Mouse (Mus musculus): ENCODE measurements at regions not wholly inside any gene's neighbourhood (a gene's known extent, or its start where the extent isn't known, plus 50 kb on each side); places are given as distances from the start of the nearest gene placed in this dataset.

DNA sequence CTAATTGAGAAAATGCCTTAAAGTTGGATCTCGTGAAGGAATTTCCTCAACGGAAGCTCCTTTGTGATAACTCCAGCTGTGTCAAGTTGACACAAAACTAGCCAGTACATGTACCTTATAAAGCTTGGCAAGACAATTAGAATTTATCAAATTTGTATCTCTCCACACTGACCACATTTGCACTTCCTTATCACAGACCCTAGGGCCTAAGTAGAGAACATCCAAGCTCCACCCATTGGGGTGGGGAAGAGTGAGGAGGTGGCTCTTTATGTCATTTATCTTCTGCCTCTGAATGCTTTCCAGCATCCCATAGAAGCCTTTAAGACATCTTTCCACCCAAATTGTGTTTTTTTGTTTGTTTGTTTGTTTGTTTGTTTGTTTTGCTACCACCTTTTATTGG is 146.8 kb downstream of the Cd55b start:
- Histone ChIP-seq H3K27me3 (no peaks in the 10 kb centered on the region), H3K4me3 (no peak overlapping the region), H3K9me3 (no peaks in the 10 kb centered on the region), H3K27ac (no peak overlapping the region), H3K4me2 (no peak overlapping the region), H3K36me3 (no peaks in the 10 kb centered on the region), H3K9ac (no peak overlapping the region), H3K4me1 (no peaks in the 10 kb centered on the region)
- ATAC-seq (ENCODE audit: insufficient number of reproducible peaks, low FRiP score, low TSS enrichment, low read depth): no peak
- 66% methylated on average over 2 of the region's 2 CpGs for WGBS

DNA sequence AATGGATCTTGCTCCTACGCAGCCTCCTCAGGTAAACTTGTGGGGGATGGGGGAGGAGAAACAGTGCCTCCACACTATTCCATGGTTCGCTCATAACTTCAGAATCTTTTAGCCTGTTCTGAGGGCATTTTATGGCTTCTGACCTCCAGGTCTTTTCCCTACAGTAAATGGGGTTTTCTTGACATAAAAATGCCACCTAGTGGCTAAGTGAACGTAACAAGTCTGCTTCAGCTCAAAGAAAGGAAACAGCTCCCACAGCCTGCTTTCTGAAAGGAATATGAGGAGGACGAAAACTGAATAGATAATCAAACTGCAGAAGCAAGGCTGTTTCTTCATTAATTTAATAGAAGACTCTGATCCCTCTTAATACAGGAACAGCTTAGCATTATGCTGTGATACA is 148.3 kb downstream of the Cd55b start:
- Histone ChIP-seq H3K27me3 (no peaks in the 10 kb centered on the region), H3K36me3 (no peaks in the 10 kb centered on the region), H3K27ac (no peak overlapping the region), H3K4me2 (no peak overlapping the region), H3K9ac (no peak overlapping the region), H3K4me1 (no peaks in the 10 kb centered on the region), H3K9me3 (no peaks in the 10 kb centered on the region), H3K4me3 (no peak overlapping the region)
- no peak for ATAC-seq (ENCODE audit: insufficient number of reproducible peaks, low FRiP score, low TSS enrichment, low read depth)
- WGBS: 29% methylated on average over 4 of the region's 4 CpGs

DNA sequence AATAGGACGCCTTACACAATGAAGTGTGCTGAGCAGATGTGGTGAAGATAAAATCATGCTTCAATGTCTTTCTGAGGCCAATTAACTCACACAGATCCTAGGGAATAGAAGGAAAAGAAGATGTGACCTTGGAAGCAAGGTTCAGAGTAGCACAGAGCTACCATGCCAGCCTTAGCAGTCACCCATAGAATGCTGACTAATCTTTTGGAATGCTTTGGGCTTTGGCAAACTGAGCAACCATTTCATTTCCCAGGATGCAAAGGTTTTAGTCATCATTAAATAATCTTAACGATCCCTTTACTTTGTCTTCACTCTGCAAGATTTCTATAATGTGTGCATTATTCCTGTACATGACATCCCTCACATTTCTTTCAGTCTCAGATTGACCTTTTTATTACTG is 152.4 kb downstream of the Cd55b start:
- H3K27me3 ChIP-seq: no peaks in the 10 kb centered on the region
- no peak overlapping the region for H3K4me2 ChIP-seq
- no peak overlapping the region for H3K4me3 ChIP-seq
- H3K9ac ChIP-seq: no peak overlapping the region
- no peaks in the 10 kb centered on the region for H3K9me3 ChIP-seq
- no peaks in the 10 kb centered on the region for H3K4me1 ChIP-seq
- no peaks in the 10 kb centered on the region for H3K36me3 ChIP-seq
- ATAC-seq (ENCODE audit: insufficient number of reproducible peaks, low FRiP score, low TSS enrichment, low read depth): no peak
- 83% methylated on average over 2 of the region's 2 CpGs for WGBS
- H3K27ac ChIP-seq: no peak overlapping the region
